Mouse (Mus musculus) right cerebral cortex, postnatal 10 days (tissue): ENCODE measurements at regions not wholly inside any gene's neighbourhood (a gene's known extent, or its start where the extent isn't known, plus 50 kb on each side); places are given as distances from the start of the nearest gene placed in this dataset.

ENCODE experiments used
- DNase-seq, 2 experiments: peaks; one replicate each; pipeline ENCODE4 v3.0.0; 2021; ENCODE audit warnings: low spot score in 2 of 2

DNA sequence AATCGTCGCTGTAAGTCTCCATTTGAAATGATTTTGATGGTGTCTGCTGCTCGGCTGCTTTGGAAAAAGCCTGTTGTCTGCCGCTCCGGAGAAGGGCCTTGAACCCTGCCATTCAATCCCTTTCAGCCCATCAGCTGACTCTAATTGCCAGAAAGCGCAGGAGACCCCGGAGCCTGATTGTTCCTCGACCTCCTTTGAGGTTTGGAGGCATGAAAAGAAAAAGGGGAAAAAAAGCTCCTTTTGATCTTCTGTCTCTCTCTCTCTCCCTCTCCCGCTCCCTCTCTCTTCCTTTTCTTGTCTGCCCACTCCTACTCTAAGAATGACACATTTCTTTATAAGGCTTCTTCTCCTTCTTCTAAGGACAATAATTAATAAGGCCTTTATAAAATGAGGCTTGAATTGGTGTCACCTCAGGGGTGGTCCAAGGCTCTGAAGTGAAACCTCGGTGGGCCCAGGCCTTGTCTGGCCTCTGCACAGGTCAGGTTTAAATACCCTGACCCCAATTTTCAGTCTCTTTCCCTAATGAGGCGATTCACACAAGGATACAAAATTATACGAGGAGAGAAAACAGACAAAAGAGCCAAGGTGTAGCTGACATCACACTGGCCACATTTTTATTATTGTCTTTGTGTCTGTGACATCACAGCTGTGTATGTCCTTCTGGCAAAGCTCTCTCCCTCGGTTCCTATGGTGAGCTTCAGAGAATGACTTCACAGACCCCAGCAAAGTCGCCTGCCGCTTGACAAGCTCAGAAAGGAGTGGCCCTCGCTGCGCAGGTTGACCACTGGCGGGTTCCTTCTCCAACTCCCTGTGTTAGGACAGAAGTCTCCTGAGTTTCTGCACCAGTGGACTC, 787.4 kb downstream of the Nr2f2 start:
- DNase-seq = no peak

DNA sequence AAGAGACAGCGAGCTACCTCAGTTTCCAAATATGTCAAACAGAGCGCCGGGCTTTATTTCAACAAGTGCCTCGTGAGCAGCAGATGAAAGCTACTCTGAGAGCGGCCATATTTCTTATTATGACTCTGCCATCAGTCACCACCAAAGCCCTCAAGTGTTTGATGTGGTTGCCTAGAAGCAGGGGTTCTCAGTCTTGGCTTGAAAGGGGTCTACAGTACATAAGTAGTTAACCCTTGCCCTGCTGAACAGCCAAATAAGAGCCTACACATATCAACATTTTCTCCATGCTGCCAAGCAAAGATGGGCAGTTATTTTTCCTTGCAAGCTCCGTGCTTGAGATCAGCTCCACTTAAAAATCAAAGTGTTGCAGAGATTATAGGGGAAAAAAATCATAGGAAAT, 788.8 kb downstream of the Nr2f2 start:
- no peak for DNase-seq

DNA sequence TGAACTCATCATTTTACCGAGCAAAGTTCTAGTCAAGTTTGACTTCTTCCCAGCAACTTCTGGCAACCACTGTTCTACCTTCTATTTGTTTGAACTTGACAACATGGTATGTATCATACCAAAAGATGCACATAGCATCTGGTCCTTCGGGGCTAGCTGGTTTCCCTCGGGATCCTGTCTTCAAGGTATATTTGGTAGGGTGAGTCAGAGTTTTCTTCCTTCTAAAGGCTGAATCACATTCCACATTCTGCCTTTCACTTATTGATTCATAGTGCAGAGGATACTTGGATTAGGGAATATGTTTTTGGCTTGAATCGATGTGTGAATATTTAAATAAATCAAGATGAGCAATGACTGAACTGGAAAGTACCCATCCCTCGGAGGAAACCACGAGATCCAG, 789.9 kb downstream of the Nr2f2 start:
- no peak for DNase-seq

DNA sequence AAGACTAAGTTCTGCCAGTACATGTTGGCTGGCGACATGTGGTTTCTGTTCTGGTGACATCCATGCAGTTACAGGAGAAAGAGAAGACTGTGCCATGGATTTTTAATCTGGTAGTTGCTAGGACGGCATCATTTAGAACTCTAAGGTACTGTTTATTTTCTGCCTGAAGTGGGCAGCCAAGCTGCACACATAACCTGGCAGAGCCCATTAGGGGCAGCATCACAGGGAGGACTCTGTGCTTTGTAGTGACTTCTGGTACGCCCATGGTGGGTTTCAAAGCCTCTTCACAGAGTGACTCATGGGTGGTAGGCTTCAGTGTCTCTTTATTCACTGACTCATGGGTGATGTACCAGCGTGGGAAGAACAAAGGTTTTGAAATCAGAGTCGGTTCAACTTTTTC, 792.8 kb downstream of the Nr2f2 start:
- DNase-seq = no peak

DNA sequence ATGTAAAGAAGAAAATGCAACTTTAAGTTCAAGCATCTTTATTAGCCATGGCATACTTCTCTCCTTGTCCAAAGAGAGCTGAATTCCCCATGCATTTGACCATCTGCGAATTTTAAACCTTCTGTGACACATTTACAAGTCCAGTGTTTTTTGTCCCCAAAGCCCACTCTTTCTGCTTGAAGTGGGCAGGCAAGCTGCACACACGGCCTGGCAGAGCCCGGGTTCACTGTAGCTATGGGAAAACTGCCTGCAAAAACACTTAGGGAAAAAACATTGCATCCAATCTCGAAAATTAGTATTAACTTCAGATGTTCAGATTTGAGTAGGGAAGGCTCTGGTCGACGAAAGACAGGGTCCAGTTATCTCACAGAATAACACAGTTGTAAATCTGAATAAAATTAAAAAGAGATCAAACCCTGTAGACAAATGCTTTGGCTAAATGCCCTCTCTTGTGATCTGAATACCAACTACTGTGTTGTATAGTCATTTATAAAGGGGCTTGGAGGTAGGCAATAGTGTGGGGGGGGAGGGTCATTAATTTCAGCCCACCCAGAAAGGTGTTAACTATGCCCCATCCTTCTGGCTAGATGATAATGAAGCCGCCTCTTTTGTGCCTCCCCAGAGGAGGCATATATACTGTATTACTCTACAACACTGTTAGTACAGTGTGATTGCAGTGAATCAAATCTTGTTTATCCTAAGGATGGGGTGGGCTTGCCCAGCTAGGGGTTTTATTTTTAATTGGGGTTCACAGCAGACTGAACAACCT, 793.7 kb downstream of the Nr2f2 start:
- no peak for DNase-seq

DNA sequence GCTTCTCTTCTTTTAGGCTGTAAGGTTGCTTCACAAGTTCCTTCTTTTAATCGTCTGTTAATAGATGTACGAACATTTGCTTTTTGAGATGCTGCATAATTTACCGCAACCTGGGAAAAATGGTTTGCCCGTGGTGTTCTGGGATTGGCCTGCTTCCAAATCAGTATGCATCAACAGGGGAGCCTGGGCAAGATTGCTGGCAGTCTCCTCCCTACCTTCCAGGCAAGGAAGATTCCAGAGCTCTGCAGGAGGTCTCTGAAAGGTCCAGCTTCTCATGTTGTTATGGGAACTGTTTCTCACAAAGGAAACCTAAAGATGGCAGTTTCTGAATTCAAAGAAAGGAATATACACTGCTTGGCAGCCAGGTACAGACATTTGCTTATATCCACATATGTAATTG, 799.6 kb downstream of the Nr2f2 start:
- no peak for DNase-seq

DNA sequence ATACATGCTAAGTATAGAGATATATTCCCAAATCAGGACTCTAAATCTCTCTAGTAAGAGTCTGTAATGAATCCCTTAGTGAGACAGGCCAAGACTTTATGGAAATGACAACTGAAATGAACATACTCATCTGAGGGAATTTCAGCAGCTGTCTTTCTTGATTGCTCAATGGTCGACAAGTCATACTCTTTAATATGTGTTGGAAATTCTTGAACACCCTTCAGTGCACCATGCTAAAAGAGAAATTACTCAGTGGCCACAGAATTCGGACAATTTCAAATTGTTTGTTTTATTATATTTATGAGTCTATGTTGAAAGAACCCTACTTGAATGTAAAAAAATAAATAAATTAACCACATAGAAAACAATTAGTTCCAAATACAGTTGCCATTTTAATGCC, 802.1 kb downstream of the Nr2f2 start:
- DNase-seq = no peak

DNA sequence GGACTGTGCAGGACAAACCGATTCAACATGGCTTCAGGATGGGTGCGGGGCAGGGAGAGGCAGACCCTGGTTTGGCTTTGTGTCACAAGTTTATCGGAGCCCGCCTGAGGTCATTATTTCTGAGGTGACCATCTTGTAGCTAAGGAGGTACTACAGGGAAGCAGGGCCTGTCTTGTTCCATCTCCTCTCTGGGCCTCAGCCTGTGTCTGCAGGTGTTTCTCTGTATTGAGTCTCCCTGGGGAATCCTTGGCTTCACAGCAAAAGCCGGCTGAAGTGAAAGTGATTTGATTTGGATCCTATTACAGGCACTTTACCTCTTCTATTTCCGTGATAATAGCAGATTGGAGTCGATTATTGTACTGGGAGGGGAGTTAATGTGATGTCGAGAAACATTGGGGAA, 805.7 kb upstream of the Arrdc4 start:
- no peak for DNase-seq

DNA sequence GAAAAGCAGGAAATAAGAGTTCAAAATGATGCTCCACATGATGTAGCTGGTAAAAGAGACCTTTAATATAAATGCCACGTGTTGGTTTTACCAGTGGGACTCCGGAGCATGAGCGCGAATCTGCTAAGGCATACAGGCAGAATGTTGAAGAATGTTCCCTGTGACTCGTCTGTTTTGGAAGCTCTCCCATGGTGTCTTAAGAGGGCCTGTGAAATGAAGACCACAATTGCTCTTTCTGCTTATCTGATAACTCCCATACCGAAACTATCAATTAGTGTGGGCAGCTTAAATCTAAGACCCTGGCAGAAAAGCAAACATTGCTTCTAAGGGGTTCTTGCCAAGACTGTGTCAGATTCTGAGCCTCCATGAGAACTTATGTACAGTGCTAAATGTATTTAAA, 804.9 kb upstream of the Arrdc4 start:
- DNase-seq = no peak

DNA sequence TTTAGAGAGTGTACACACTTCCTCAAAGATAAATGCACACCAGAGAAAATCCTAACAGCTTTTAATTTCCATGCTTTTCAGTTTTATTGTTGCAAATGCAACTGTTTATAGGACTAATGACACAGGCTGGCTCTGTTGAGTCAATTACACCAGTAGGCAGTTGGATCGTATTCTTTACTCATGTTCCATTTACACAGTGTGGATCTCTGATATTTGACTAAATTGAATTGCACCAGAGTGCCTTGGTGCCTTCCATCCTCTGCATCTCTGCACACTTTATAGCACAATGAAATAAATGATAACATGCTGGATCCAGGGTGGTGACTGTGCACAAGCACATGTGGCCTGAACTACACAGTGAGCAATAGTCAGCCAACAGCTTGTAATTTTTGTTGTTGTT, 787.0 kb upstream of the Arrdc4 start:
- DNase-seq = no peak

DNA sequence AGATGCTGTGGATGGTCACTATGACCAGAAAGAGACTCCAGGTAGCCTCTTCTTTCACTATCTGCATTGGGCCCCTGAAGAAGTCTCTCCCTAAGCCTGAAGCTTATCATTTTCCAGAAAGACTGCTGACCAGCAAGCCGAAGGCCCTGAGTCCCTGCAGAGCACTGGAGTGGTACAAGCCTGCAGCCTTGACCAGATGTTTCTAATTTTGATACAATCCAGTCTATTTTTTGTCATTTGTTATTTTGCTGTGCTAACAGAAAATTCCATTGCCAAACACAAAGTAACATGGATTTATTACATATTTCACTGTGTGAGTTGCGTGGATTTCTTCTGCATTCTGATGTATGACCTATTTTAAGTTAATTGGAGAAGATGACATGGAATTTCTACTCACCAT, 764.9 kb upstream of the Arrdc4 start:
- no peak for DNase-seq

DNA sequence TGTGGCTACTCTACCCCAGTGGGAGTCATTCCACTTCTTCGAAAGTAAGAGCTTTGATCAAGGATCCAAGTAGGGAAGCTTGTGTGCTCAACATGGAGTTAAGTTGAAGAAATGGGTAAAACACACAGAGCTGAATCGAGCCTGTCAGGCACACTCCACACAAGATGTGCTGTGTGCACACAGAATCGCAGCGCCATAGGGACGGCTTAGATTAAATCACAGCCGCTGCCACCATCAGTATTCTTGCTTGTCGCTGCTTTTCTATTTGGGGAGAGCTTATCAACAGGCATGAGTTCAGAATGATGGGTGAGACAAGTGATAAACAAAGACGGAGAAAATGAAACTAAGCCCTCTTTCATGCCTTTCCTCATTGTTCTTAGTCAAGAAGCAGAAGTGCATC, 761.3 kb upstream of the Arrdc4 start:
- peak in 1 of 2 experiments; percentile 32 for DNase-seq

DNA sequence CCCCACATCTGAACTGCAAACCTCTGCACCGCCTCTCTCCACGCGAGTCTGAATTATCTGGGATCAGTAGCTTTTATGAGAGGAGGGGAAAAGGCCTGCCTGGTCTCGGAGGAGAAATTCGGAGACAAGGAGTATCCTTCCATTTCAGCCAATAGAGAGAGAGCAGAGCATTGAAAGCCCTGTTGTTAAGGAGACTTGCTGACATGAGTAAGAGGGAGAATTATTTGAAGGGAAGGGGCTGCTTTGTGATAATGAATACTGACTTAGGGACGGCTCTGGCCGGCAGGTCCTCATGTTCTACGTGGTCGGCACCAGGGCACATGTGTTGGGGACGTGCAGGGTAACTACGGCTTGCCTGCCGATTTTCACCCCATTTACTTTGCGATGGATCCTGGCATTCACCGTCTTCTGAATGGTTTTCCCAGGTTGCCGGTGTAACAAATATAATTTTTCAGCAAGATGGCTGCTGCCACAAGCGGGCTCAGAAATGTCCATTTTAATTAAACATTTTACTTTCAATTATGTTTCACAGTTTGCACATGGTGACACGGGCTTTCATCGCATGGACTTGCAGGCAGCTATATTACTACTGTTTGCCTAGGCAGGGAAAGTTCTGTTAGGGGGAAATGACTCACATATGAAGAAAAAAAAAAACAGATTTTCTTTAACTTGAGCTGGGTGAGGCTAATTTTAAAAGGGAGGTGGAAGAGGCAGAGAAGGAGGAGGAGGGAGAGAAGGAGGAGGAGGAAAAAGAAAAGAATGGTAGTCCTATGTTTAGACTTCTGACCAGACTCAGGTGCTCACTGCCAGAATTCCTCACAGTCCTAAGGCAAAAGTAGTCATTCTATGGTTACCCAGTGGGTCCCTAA, 744.3 kb upstream of the Arrdc4 start:
- DNase-seq = no peak

DNA sequence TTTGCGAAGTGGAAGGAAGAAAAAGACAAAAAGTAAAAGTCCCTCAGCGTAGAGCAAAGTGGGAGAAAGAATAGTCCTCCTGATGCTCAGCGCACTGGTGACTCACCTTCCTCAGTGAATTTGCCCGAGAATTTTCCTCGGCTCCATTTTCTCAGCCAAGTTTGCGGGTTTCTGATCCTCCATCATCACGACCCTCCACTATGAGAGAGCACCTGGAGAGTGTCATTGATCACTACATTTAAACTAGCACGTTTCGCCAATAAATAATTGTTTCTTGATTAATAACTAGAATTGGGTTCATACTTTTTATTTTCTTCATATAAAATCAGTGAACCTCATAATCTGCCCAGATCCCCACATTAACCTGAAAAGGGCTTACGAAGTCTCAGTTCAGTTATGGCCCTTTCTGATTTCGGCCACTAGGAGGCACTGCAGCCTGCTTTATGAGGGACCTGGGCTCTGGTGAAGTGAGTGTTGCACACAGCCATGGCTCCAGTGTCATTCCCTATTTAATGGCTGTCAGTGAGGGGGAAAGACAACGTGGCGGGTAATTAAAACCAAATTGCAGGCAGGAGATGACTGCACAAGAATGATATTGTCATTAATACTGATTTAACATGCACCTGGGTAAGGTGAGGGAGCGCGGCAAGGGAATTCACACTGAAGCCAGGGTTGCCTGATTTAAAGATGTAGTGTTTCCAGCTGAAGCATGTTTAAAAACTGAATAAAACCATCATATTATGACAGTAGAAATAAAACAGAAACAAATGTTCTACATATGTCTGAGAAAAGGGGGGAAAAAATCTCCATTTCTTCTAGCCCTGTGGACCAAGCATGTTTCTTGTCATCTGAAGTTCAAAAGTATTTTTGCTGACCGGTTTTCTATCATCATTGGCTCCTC, 741.8 kb upstream of the Arrdc4 start:
- DNase-seq = peak; percentile 69 to 83

DNA sequence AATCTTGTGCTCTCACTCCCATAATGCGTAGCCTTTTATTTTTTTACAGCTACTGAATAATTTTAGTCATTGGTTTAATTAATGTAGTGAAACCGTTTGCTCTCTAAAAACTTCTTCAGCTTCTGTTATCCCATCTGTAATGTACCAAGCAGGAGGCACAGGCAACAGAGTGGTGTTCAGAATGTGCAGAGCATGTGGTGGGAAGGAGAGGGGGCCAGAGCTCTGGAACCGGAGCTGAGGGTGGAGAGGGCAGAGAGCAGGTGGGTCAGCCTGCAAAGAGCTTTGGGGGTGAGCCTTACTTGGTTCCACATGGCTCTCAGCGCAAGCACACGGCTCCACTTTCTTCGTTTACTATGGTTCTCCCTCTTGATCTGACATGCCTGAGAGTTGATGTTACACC, 739.6 kb upstream of the Arrdc4 start:
- peak in 1 of 2 experiments; percentile 26 for DNase-seq

DNA sequence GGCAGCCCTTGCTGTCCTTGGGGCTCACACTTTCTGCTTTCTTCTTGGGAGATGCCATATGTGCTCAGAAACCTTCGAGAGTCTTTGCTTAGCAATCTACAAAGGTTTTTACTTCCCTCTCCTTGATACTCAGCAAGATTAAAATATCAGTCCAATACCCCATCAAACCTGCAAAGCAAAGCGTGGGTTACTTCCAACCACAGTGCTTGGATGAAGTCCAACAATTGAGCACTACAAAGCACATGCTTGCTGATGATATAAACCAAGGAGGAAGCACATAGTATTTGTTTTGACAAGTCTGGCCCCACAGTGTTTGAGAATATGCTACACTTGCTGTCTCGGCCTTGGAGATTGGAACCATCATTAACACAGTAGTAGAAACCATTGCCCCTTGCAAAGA, 738.1 kb upstream of the Arrdc4 start:
- DNase-seq = no peak

DNA sequence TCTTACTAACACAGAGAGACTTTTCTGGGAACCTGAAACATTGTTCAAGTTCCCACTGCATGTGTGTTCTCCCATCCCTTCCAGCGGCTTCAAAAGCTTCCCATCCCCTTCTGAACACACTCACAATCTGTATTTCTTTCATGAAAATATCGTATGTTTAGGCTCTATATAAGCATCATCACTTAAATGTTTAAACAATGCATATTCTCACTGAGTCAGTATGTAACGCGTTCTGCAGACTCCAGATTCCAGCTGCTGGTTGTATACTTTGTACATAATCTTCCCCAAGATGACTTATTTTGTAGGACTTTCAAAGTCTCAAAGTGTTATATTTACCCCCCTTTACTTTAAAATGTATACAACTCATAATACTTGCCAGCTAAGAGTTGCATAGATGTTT, 735.5 kb upstream of the Arrdc4 start:
- no peak for DNase-seq
